Mouse (Mus musculus) MEL (cell line): ENCODE measurements at regions not wholly inside any gene's neighbourhood (a gene's known extent, or its start where the extent isn't known, plus 50 kb on each side); places are given as distances from the start of the nearest gene placed in this dataset.

Experiments used
- DNase-seq: peaks from one replicate; pipeline ENCODE4 v3.0.0; 2011; ENCODE audit warnings: low read depth, low spot score
- H3K27ac ChIP-seq: 2 replicates; pipeline ENCODE4 v1.5.1; 2012; ENCODE audit warnings: low read depth, mild to moderate bottlenecking, control low read depth, low read length, moderate library complexity; ENCODE audit not compliant: control insufficient read depth
- H3K27me3 ChIP-seq, 2 experiments: fragments of 150-350 bp in 1 of 2; sonication (generic) in 1 of 2; 2 replicates each; pipeline ENCODE4 v1.6.1; 2012; ENCODE audit warnings: low read length in 2 of 2, mild to moderate bottlenecking in 2 of 2, improper control_type of control experiment in 1 of 2, moderate library complexity in 1 of 2; ENCODE audit not compliant: insufficient read depth in 2 of 2, control insufficient read depth in 1 of 2
- H3K36me3 ChIP-seq, 2 experiments: 2 replicates each; pipeline ENCODE4 v1.6.1; 2012 to 2014; ENCODE audit warnings: low read length in 2 of 2, improper control_type of control experiment in 1 of 2, inconsistent platforms in 1 of 2, mild to moderate bottlenecking in 1 of 2; ENCODE audit not compliant: insufficient read depth in 2 of 2, control insufficient read depth in 1 of 2
- H3K4me1 ChIP-seq, 2 experiments: fragments of 150-350 bp in 1 of 2; sonication (generic) in 1 of 2; 2 replicates each; pipeline ENCODE4 v1.6.1; 2012; ENCODE audit warnings: low read length in 2 of 2, improper control_type of control experiment in 1 of 2, mild to moderate bottlenecking in 1 of 2; ENCODE audit not compliant: insufficient read depth in 2 of 2, control insufficient read depth in 1 of 2
- H3K4me3 ChIP-seq, 2 experiments: fragments of 150-350 bp in 1 of 2; sonication (generic) in 1 of 2; 2 replicates each; pipeline ENCODE4 v1.5.1; 2012; ENCODE audit warnings: low read depth in 2 of 2, low read length in 2 of 2, mild to moderate bottlenecking in 2 of 2, moderate library complexity in 2 of 2, control low read depth in 1 of 2, improper control_type of control experiment in 1 of 2; ENCODE audit not compliant: control insufficient read depth in 1 of 2, insufficient read depth in 1 of 2
- H3K79me2 ChIP-seq: 2 replicates; pipeline ENCODE4 v1.6.1; 2012; ENCODE audit warnings: mild to moderate bottlenecking, low read length, moderate library complexity; ENCODE audit not compliant: control insufficient read depth, poor library complexity, insufficient read depth
- H3K9ac ChIP-seq: 2 replicates; pipeline ENCODE4 v1.6.1; 2012; ENCODE audit warnings: low read depth, mild to moderate bottlenecking, control low read depth, low read length, moderate library complexity; ENCODE audit not compliant: control insufficient read depth, poor library complexity, severe bottlenecking
- H3K9me3 ChIP-seq: fragments of 150-350 bp; sonication (generic); replicated peaks from 2 replicates; pipeline ENCODE4 v1.6.1; 2012; ENCODE audit warnings: mild to moderate bottlenecking, low read length, improper control_type of control experiment, moderate library complexity; ENCODE audit not compliant: insufficient read depth
- E2F4 ChIP-seq: IDR thresholded peaks from 2 replicates; pipeline ENCODE4 v1.6.1; 2011; ENCODE audit warnings: low read depth, low read length, improper control_type of control experiment, borderline replicate concordance
- ELF1 ChIP-seq: IDR thresholded peaks from 2 replicates; pipeline ENCODE4 v1.6.1; 2014; ENCODE audit warnings: low read depth, mild to moderate bottlenecking, inconsistent platforms, low read length, improper control_type of control experiment, moderate library complexity
- EP300 ChIP-seq, 2 experiments: IDR thresholded peaks; 2 replicates each; pipeline ENCODE4 v1.6.1; 2011; ENCODE audit warnings: improper control_type of control experiment in 2 of 2, low read length in 2 of 2, low read depth in 1 of 2, mild to moderate bottlenecking in 1 of 2
- JUND ChIP-seq: IDR thresholded peaks from 2 replicates; pipeline ENCODE4 v1.6.1; 2011; ENCODE audit warnings: low read depth, mild to moderate bottlenecking, improper control_type of control experiment, low read length
- KAT2A ChIP-seq: conservative IDR thresholded peaks from 2 replicates; pipeline ENCODE4 v1.6.1; 2012; ENCODE audit warnings: low read depth, low read length, improper control_type of control experiment, inconsistent platforms
- MEF2A ChIP-seq: IDR thresholded peaks from 2 replicates; pipeline ENCODE4 v1.6.1; 2014; ENCODE audit warnings: low read depth, mild to moderate bottlenecking, inconsistent platforms, low read length, improper control_type of control experiment; ENCODE audit not compliant: poor library complexity, insufficient replicate concordance, severe bottlenecking; ENCODE audit errors: extremely low read depth
- NELFE ChIP-seq: IDR thresholded peaks from 2 replicates; pipeline ENCODE4 v1.6.1; 2011; ENCODE audit warnings: low read depth, low read length, improper control_type of control experiment
- NRF1 ChIP-seq: IDR thresholded peaks from 2 replicates; pipeline ENCODE4 v1.6.1; 2014; ENCODE audit warnings: low read depth, mild to moderate bottlenecking, inconsistent platforms, low read length, improper control_type of control experiment, moderate library complexity; ENCODE audit not compliant: poor library complexity, insufficient read depth, severe bottlenecking
- POLR2AphosphoS2 ChIP-seq: IDR thresholded peaks from 2 replicates; pipeline ENCODE4 v1.6.1; 2011; ENCODE audit warnings: low read length, improper control_type of control experiment
- RCOR1 ChIP-seq: IDR thresholded peaks from 2 replicates; pipeline ENCODE4 v1.6.1; 2012; ENCODE audit warnings: low read depth, mild to moderate bottlenecking, inconsistent platforms, low read length, improper control_type of control experiment
- TCF12 ChIP-seq: IDR thresholded peaks from 2 replicates; pipeline ENCODE4 v1.6.1; 2014; ENCODE audit warnings: low read depth, mild to moderate bottlenecking, inconsistent platforms, low read length, improper control_type of control experiment, moderate library complexity
- UBTF ChIP-seq: IDR thresholded peaks from 2 replicates; pipeline ENCODE4 v1.6.1; 2012; ENCODE audit warnings: low read depth, mild to moderate bottlenecking, inconsistent platforms, low read length, improper control_type of control experiment, moderate library complexity, borderline replicate concordance; ENCODE audit not compliant: insufficient read depth
- USF1 ChIP-seq: IDR thresholded peaks from 2 replicates; pipeline ENCODE4 v1.6.1; 2014; ENCODE audit warnings: low read depth, mild to moderate bottlenecking, inconsistent platforms, low read length, improper control_type of control experiment, moderate library complexity
- USF2 ChIP-seq, 2 experiments: IDR thresholded peaks; 2 replicates each; pipeline ENCODE4 v1.6.1; 2011 to 2012; ENCODE audit warnings: improper control_type of control experiment in 2 of 2, low read length in 2 of 2, borderline replicate concordance in 1 of 2, inconsistent platforms in 1 of 2, low read depth in 1 of 2, mild to moderate bottlenecking in 1 of 2; ENCODE audit not compliant: insufficient read depth in 1 of 2
- ZNF384 ChIP-seq: IDR thresholded peaks from 2 replicates; pipeline ENCODE4 v1.6.1; 2012; ENCODE audit warnings: low read depth, mild to moderate bottlenecking, inconsistent platforms, low read length, improper control_type of control experiment

DNA sequence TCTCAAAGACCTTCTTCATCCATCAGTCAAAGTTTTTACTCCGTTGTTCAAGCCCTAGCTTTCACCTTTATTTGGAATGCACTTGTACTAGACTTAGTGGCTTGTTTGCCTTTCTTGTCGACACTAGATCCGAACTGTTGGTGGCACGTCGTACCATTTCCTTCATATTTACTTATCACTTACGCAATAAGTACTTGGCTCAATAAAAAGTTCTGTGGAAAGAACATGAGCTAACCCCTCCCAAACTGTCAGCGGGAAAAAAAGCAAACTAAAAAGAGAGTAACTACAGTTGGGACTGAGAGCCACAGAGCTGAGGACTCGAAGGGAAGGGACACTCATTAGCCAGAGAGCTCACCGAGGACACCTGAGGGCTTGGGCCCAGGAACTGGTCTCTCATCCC, 202.8 kb downstream of the Gm19410 start:
- no peaks in the 10 kb centered on the region for H3K9me3 ChIP-seq
- no peak overlapping the region for H3K27ac ChIP-seq
- TF ChIP-seq POLR2AphosphoS2, result no peak
- TF ChIP-seq E2F4, result no peak
- no peak for TF ChIP-seq RCOR1
- no peak for TF ChIP-seq NELFE
- TF ChIP-seq TCF12, result no peak
- no peak for TF ChIP-seq JUND
- TF ChIP-seq KAT2A, result no peak
- no peak for TF ChIP-seq UBTF
- no peak for TF ChIP-seq NRF1
- TF ChIP-seq ELF1, result no peak
- TF ChIP-seq ZNF384, result no peak
- no peak for TF ChIP-seq EP300 (IDR thresholded peaks at IDR 0.05; ENCODE audit: low read depth in 1 of 2, low read length in 2 of 2)
- H3K36me3 ChIP-seq, result no peaks in the 10 kb centered on the region
- H3K27me3 ChIP-seq, result no peaks in the 10 kb centered on the region
- H3K79me2 ChIP-seq, result no peaks in the 10 kb centered on the region
- no peak overlapping the region for H3K9ac ChIP-seq
- H3K4me1 ChIP-seq, result no peaks in the 10 kb centered on the region
- no peak overlapping the region for H3K4me3 ChIP-seq
- no peak for DNase-seq

DNA sequence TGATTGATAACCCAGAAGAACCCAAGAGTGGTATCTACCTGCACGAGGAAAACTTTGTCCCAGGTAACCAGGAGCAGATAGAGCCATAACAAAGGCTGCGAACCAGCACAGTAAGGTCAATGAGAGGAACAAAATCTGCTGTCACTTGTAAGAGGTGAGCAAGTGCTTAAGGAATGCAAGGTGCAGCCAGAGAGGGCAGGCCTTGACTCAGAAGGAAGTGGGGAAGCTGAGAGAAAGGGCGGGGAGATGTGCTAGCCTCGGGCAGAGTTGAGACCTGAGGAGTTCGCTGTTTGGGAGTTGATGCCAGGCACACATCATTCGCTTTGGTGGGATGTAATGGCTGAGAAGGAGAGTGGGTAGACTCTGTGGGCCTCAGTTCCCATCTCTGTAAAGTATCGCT, 205.5 kb downstream of the Gm19410 start:
- H3K27ac ChIP-seq, result no peak overlapping the region
- TF ChIP-seq USF2 (IDR thresholded peaks at IDR 0.05; ENCODE audit: borderline replicate concordance in 1 of 2, insufficient read depth in 1 of 2, low read depth in 1 of 2, low read length in 2 of 2) (no peak), NRF1 (no peak), UBTF (no peak), MEF2A (no peak), ZNF384 (no peak), POLR2AphosphoS2 (no peak), USF1 (no peak)
- no peaks in the 10 kb centered on the region for H3K9me3 ChIP-seq
- no peak for DNase-seq
- no peaks in the 10 kb centered on the region for H3K79me2 ChIP-seq
- no peaks in the 10 kb centered on the region for H3K4me1 ChIP-seq
- no peak overlapping the region for H3K9ac ChIP-seq
- no peak overlapping the region for H3K4me3 ChIP-seq
- H3K27me3 ChIP-seq, result no peaks in the 10 kb centered on the region
- H3K36me3 ChIP-seq, result no peaks in the 10 kb centered on the region
